Mouse (Mus musculus): ENCODE measurements around the gene B4gat1.
"Not testable (repeated sequence)": the region's sequence is repeated elsewhere in the genome, so short reads cannot be mapped to it uniquely, and the experiment has no call there.

B4gat1 gene

DNA sequence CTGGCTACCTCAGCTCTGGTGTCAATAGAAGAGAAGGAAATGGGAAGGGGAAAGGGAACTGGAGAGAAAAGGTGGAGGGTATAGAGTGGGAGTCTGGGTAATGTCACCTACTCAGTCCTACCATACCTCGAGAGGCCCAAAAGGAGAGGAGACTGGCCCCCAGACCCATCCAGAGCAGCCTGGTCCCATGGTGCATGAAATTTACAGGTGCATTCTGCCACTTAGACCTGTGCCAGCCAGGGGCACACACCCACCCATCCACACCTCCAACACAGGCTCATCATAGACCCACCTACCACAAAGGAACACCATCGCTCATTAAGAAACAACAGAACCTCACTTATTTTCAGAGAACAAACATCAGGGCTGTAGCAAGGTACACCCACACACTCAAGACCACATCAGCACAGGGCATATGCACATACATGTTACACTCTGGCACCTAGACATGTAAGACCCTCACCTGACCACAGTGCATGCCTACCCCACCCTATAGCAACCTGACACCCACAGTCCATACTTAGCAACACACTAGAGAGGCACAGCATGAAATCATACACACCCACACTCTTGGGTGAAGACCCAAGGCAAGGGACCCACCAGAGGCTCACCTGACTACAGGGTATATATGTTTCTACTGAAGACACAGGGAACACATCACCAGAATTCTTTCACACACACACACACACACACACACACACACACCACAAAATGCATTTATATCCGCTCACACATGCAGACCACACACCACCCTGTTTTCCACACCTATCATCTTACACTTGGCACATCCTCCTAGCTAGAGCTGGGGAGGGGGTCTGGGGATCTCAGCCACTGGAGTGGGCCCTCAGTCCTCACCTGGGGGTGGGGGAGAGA, 45.6 kb downstream of the B4gat1 start:
- DNase-seq (ENCODE audit: low spot score in 2 of 2), result no peak

DNA sequence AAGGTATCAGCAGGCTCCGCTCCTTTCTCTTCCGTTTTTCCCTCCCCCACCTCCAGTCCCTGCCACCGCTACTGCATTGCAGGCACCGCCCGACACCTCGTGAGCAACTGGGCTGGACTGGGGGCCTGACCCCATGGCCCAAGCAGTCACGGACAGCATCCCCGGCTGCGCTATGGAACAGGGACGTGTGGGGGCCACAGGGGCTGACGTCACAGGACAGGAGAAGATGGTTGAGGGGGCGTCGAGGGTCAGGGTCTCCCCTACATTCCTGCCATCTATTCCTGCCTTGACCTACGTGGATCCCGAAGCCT, 46.2 kb downstream of the B4gat1 start:
- no peak for DNase-seq (ENCODE audit: low spot score in 2 of 2)

DNA sequence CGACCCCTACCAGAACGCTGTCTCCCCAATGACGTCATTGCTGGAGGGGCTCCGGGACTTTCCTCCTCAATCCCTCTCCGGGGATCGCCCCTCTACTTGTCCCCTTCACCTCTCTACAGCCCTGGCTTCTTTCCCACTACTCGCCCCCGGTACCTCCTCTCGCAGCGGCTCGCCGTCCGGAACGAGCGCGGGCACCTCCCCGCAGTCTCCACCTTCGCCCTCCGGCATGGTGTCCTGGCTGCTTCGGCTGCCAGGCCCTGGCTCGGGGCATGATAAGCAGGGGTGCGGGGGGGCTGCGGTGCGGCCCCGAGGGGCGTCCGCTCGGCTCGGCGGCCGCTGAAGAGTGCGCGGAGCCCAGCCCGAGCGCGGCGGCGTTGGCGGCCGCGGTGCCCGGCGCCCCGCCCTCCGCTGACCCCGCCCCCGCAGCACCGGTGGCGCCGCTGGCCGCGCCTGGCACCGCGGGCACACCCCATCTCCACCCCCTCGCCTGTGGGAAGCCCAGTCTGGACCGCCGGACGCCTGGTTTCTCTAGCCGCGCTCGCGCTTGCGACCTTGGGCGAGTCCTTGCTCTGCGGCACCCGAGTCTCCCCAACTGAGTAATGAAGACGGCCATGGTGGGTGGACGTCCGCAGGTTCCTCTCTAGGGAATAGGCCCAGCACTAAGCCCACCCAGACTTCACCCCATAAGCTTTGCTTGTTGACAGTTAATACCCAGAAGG, 46.7 kb downstream of the B4gat1 start, which contains the start of gene Tmem151a:
Gene Tmem151a, minus strand, starts transcription at position 387 of the 719 bp plus-strand sequence.
- DNase-seq (ENCODE audit: low spot score in 2 of 2), result peak in 1 of 2 experiments; percentile 36

DNA sequence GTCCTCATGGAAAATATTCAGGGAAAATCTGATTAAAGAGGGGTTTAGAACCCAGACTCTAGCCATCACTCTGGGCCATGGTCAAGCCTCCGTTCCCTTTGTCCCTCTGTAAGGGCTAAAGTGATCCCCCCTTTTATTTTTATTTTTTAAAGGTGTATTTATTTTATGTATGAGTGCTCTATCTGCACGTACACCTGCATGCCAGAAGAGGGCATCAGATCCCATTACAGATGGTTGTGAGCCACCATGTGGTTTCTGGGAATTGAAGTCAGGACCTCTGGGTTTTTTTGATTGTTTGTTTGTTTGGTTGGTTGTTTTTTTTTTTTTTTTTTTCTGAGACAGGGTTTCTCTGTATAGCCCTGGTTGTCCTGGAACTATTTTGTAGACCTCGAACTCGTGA, 47.9 kb downstream of the B4gat1 start:
- not testable (repeated sequence) for DNase-seq (ENCODE audit: low spot score in 2 of 2)

DNA sequence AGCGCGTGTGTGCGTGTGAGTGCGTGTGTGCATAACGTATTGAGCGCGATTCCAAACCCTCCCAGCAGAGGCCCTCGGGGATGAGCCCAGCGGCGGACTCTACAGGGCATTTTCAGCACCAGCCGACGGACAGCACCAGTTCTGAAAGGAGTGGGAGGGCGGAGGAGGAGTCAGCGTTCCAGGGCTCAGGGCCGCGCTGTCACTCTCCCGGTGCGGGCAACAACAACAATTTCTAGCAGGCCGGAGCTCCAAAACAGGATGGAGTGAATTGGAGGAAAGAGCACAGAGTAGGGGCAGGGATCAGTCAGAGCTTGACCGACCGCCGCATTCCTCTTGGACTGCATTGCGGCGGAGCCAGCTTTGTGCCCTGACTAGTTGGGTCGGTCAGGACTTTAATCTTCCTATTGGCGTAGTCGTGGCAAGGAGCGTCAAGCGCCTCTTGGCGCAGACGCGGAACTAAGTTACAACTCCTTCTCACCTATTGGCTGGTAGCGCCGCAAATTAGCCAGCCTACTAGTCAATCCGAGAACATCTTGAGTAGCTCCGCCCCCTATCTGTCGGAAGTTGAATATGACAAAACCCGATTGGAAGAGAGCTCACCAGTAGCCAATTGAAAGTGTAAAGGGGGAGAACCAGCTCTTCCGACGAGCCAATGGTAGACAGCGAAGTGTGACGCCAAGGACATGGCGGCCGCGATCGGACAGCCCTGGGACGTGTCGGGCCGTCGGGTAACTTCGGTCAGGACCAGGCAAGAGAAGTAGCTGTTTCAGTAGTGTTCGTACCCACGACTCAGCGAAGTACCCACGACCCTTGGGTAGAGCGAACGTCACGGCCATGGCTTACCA, 49.5 kb downstream of the B4gat1 start, which contains the start of gene Yif1a:
Gene Yif1a, plus strand, starts transcription at position 655 of the 845 bp plus-strand sequence.
- peak; percentile 96 to 97 for DNase-seq (ENCODE audit: low spot score in 2 of 2)

DNA sequence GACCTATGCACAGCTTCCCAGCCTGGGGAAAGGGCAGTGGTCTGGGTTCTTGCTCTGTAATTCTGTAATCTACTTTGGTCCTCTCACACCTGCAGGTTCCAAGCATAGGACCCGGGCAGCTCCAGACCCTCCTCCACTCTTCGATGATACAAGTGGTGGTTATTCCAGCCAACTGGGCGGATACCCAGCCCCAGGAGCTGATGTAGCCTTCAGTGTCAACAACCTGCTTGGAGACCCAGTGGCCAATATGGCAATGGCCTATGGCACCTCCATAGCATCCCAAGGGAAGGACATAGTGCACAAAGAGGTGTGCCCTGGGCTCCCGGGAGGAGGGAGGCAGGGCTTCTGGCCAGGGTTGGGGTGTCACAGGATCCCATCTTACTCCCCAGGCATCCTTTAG, 50.7 kb downstream of the B4gat1 start:
- DNase-seq (ENCODE audit: low spot score in 2 of 2), result no peak

Data from spleen, postnatal 36 days (tissue).